ENCODE assay signal across 21 mouse cellular contexts in the genomic region with DNA sequence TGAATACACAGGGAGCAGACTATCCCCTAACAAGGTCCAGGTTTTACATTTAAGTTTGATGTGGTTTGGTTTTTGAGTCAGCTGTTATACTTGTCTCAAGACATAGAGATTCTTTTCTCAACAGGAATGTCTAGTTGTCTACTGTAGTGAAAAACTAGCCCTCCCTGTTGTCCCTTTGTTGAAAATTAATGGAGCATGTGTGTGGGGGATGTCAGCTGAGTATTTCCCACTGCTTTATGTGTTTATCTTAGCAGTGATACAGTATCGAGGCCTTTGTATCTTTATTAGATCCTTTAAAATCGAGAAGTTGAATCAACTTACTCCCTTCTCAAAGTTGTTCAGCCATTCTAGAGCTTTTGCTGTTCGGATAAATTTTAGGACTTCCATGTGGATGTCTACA. TPM values are rescaled to one million over a fixed set of nuclear protein-coding genes. Genes with fewer than 3 reads are reported as not detected.
DNase-seq lines count a peak whose midpoint lies in the region; ATAC-seq and TF ChIP-seq lines count a peak whose summit lies in the region.
"Had no signal": no experiment of that assay in that cellular context is flagged by ENCODE, and none has a peak within 500 bp of the region (broad histone marks: within the 10 kb centered on the region; RNA-seq: fewer than 3 reads in every experiment).

No protein-coding gene starts in this region.

- in situ Hi-C loops in Patski (cut with MboI; ENCODE audit: low pct_unique_long_range_greater_than_20kb), result loop anchor here (5.0 kb wide), 1 partner anchor 105 kb away; no protein-coding TSS in a partner anchor

- no peak overlapping the region for H3K4me3 ChIP-seq in kidney, embryonic 16.5 days (ENCODE audit: low read length)
- H3K4me3 ChIP-seq in kidney, adult 2 months (ENCODE audit: insufficient read depth, low read depth, low read length), result no peak overlapping the region
- no peak overlapping the region for H3K4me3 ChIP-seq in neural tube, embryonic 15.5 days (replicated peaks)
- H3K4me3 ChIP-seq: forebrain, embryonic 10.5 days; forebrain, embryonic 13.5 days; gastrocnemius, adult 2 months; hindbrain, embryonic 12.5 days; hindbrain, embryonic 15.5 days had no signal

- no peaks in the 10 kb centered on the region for H3K27me3 ChIP-seq in kidney, embryonic 16.5 days (ENCODE audit: insufficient read depth, low read length)
- no peaks in the 10 kb centered on the region for H3K27me3 ChIP-seq in kidney, adult 2 months (replicated peaks; ENCODE audit: control insufficient read depth, insufficient read depth, low read length)
- no peaks in the 10 kb centered on the region for H3K27me3 ChIP-seq in Patski
- H3K27me3 ChIP-seq in neural tube, embryonic 15.5 days (replicated peaks), result peaks cover 3% of the 10 kb centered on the region
- H3K27me3 ChIP-seq: hindbrain, embryonic 15.5 days had no signal

- no peak overlapping the region for H3K4me2 ChIP-seq in kidney, embryonic 16.5 days (replicated peaks; ENCODE audit: low read depth, low read length)
- H3K4me2 ChIP-seq in neural tube, embryonic 15.5 days, result no peak overlapping the region
- H3K4me2 ChIP-seq: forebrain, embryonic 13.5 days; heart, embryonic 11.5 days; hindbrain, embryonic 12.5 days; hindbrain, embryonic 15.5 days had no signal

- no peak for TF ChIP-seq POLR2A in kidney, adult 2 months (IDR thresholded peaks at IDR 0.05; ENCODE audit: low read depth, low read length)

- H3K9ac ChIP-seq in kidney, embryonic 16.5 days (replicated peaks; ENCODE audit: low read length), result no peak overlapping the region
- no peak overlapping the region for H3K9ac ChIP-seq in neural tube, embryonic 15.5 days (replicated peaks)
- H3K9ac ChIP-seq: forebrain, embryonic 13.5 days; hindbrain, embryonic 12.5 days; hindbrain, embryonic 15.5 days had no signal

- no peak for ATAC-seq in kidney, embryonic 16.5 days (ENCODE audit: low FRiP score, low TSS enrichment)
- peak; percentile 44 for ATAC-seq in Patski
- no peak for ATAC-seq in neural tube, embryonic 15.5 days (ENCODE audit: low FRiP score)
- ATAC-seq: CD4-positive, CD25-positive, alpha-beta regulatory T cell, adult 4 months; forebrain, embryonic 13.5 days; forebrain, embryonic 16.5 days had no signal

- H3K36me3 ChIP-seq in kidney, embryonic 16.5 days (ENCODE audit: insufficient read depth, low read length), result no peaks in the 10 kb centered on the region
- H3K36me3 ChIP-seq in kidney, adult 2 months (ENCODE audit: control insufficient read depth, insufficient read depth, low read length), result no peaks in the 10 kb centered on the region
- no peaks in the 10 kb centered on the region for H3K36me3 ChIP-seq in neural tube, embryonic 15.5 days
- H3K36me3 ChIP-seq: forebrain, embryonic 10.5 days; hindbrain, embryonic 12.5 days; hindbrain, embryonic 15.5 days had no signal

- H3K9me3 ChIP-seq in kidney, embryonic 16.5 days (ENCODE audit: low read length), result no peaks in the 10 kb centered on the region
- H3K9me3 ChIP-seq in neural tube, embryonic 15.5 days (replicated peaks), result no peaks in the 10 kb centered on the region
- H3K9me3 ChIP-seq: forebrain, embryonic 10.5 days; forebrain, embryonic 13.5 days; hindbrain, embryonic 12.5 days; hindbrain, embryonic 15.5 days had no signal

- WGBS in kidney, embryonic 16.5 days, result 19% methylated on average over 3 of the region's 3 CpGs
- WGBS in kidney, adult 2 months, result 46% methylated on average over 3 of the region's 3 CpGs
- WGBS in neural tube, embryonic 15.5 days, result 43% methylated on average over 3 of the region's 3 CpGs

- POLR2A ChIA-PET in Patski (lab: Charles Lee), result interaction anchor here (0.8 kb wide), 1 partner anchor 217 kb away, joined by 4 read pairs; no protein-coding TSS in a partner anchor

- no peak for TF ChIP-seq CTCF in kidney, adult 2 months (conservative IDR thresholded peaks at IDR 0.05; ENCODE audit: insufficient read depth, insufficient read length, low read depth, low read length)
- TF ChIP-seq CTCF in Patski (IDR thresholded peaks at IDR 0.05), result no peak

- CTCF ChIA-PET in Patski (lab: Charles Lee), result interaction anchor here (0.9 kb wide), 1 partner anchor 58 kb away, joined by 5 read pairs; no protein-coding TSS in a partner anchor

- H3K27ac ChIP-seq in kidney, embryonic 16.5 days (ENCODE audit: low read length), result peak overlapping the region; percentile 59
- H3K27ac ChIP-seq in kidney, adult 2 months (ENCODE audit: insufficient read depth, low read depth, low read length), result no peak overlapping the region
- H3K27ac ChIP-seq in neural tube, embryonic 15.5 days (replicated peaks), result no peak overlapping the region
- H3K27ac ChIP-seq: forebrain, embryonic 10.5 days; forebrain, embryonic 13.5 days; gastrocnemius, adult 2 months; hindbrain, embryonic 12.5 days; hindbrain, embryonic 15.5 days had no signal

- no peak for DNase-seq in kidney, adult 2 months
- DNase-seq in Muller cell, postnatal 12 days (ENCODE audit: inconsistent ontology term), result peak; percentile 67
- DNase-seq in Patski (ENCODE audit: low read depth, low spot score), result no peak
- DNase-seq in retina, postnatal 1 day, result peak; percentile 79
- DNase-seq: adrenal gland, postnatal 10 days; adrenal gland, postnatal 36 days; cerebellum, adult 18-20 months; cerebellum, adult 9-10 months; cerebellum, postnatal 14 days; gastrocnemius, adult 2 months; gastrocnemius, postnatal 14 days; heart, adult 11 months had no signal

- H3K4me1 ChIP-seq in kidney, embryonic 16.5 days (ENCODE audit: insufficient read depth, low read length), result peaks cover 42% of the 10 kb centered on the region
- peaks cover 18% of the 10 kb centered on the region; the same call in 1 of the 2 replicates for H3K4me1 ChIP-seq in kidney, adult 2 months (ENCODE audit: control insufficient read depth, insufficient read depth, low read length)
- peaks cover 5% of the 10 kb centered on the region; the same call in 1 of the 2 replicates for H3K4me1 ChIP-seq in neural tube, embryonic 15.5 days

RNA-seq across cellular contexts. Expression of a gene that starts 7.0 kb away (rescaled TPM):
- polyA plus RNA-seq in kidney, embryonic 16.5 days (2015; fragmentation: Nextera tagmentation; extraction: Ambion mirVana), result 71.2 and 110 TPM in 2 replicates
- 64.7 and 77.2 TPM in 2 replicates for polyA plus RNA-seq in kidney, adult 2 months (2012; rRNA removed)
- polyA plus RNA-seq in Patski (2021), result 98.0 TPM
- polyA plus RNA-seq in neural tube, embryonic 15.5 days (2015; fragmentation: Nextera tagmentation; extraction: Ambion mirVana), result 4.5 and 31.5 TPM in 2 replicates
- polyA plus RNA-seq: CD4-positive, CD25-positive, alpha-beta regulatory T cell, adult 4 months had no signal

Comparison
In these comparisons a context has a peak if more than half of its experiments do, and no peak if none do; other contexts are left out.
1. DNase-seq: peak in Muller cell, postnatal 12 days (single experiment) and retina, postnatal 1 day (single experiment); none in kidney, adult 2 months (single experiment) and Patski (single experiment).